Mouse (Mus musculus): ENCODE results near the gene Stap2.

DNA sequence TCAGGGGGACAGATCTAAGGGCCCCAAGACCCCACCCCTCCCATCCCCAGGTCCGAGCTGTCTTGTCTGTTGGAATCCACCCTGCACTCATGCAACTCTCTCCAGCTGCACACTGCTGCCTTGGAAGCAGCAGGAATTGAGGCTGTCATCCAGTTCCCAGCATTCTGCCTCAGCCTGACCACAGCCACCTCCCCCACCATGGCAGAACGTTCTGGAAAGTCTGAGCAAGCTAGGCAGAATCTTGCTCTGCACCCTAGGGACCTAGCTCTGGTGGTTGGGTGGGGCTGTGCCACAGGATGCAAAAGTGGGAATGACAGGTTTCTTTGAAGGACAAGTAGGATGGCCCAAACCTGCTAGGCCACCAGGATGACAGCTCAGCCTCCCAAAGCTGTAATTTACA lies 19.1 kb upstream of the Stap2 start:
- TF ChIP-seq ZNF384 (IDR thresholded peaks at IDR 0.05; ENCODE audit: low read depth, low read length) (no peak), MAFK (IDR thresholded peaks at IDR 0.05; ENCODE audit: insufficient read depth, low read depth, low read length) (no peak)
